Mouse (Mus musculus) MN1 (cell line): ENCODE data around the gene Atp6v1a.

Experiments
- DNase-seq: peaks from one replicate; pipeline ENCODE4 v3.0.0-alpha.2; 2016; ENCODE audit warnings: low spot score

Gene Atp6v1a

GRCm38 (mm10) chr16:44138377-44138978 lies 1.0 kb downstream of the Atp6v1a start:
- peak; percentile 23 for DNase-seq

- no peak for DNase-seq
Observed at GRCm38 (mm10) chr16:44136511-44137021, 2.9 kb downstream of the Atp6v1a start.

GRCm38 (mm10) chr16:44133187-44133586 lies 6.3 kb downstream of the Atp6v1a start:
- no peak for DNase-seq

GRCm38 (mm10) chr16:44132300-44132699 lies 7.2 kb downstream of the Atp6v1a start:
- DNase-seq = no peak

- DNase-seq = no peak
Observed at GRCm38 (mm10) chr16:44126437-44126836, 13.1 kb downstream of the Atp6v1a start.

GRCm38 (mm10) chr16:44125436-44125835 lies 14.1 kb downstream of the Atp6v1a start:
- DNase-seq = no peak

GRCm38 (mm10) chr16:44124713-44125112 lies 14.8 kb downstream of the Atp6v1a start:
- no peak for DNase-seq

GRCm38 (mm10) chr16:44123786-44124185 lies 15.7 kb downstream of the Atp6v1a start:
- DNase-seq = no peak

- DNase-seq = peak; percentile 52
Observed at GRCm38 (mm10) chr16:44122982-44123725, 16.4 kb downstream of the Atp6v1a start.

GRCm38 (mm10) chr16:44122574-44122973 lies 16.9 kb downstream of the Atp6v1a start:
- DNase-seq = no peak

- DNase-seq = no peak
Observed at GRCm38 (mm10) chr16:44122122-44122521, 17.4 kb downstream of the Atp6v1a start.

GRCm38 (mm10) chr16:44119753-44120501 lies 19.6 kb downstream of the Atp6v1a start:
- DNase-seq = no peak

- DNase-seq = peak; percentile 67
Observed at GRCm38 (mm10) chr16:44109002-44109401, 30.5 kb downstream of the Atp6v1a start.

- DNase-seq = no peak
Observed at GRCm38 (mm10) chr16:44105211-44105610, 34.3 kb downstream of the Atp6v1a start.

- no peak for DNase-seq
Observed at GRCm38 (mm10) chr16:44103806-44104766, 35.4 kb downstream of the Atp6v1a start.

- DNase-seq = no peak
Observed at GRCm38 (mm10) chr16:44102925-44103324, 36.6 kb downstream of the Atp6v1a start.

GRCm38 (mm10) chr16:44101181-44101710 lies 38.3 kb downstream of the Atp6v1a start:
- no peak for DNase-seq

- no peak for DNase-seq
Observed at GRCm38 (mm10) chr16:44099377-44099776, 40.1 kb downstream of the Atp6v1a start.

- DNase-seq = no peak
Observed at GRCm38 (mm10) chr16:44087650-44088049, 51.9 kb downstream of the Atp6v1a start.

- DNase-seq = peak; percentile 81
Observed at GRCm38 (mm10) chr16:44063025-44063894, 76.2 kb downstream of the Atp6v1a start, which contains the start of gene Gramd1c. TSS of gene Gramd1c (minus strand) at chr16:44063345.
